Mouse (Mus musculus) kidney, postnatal 14 days (tissue): ENCODE results near the gene Fndc4.

Experiments
- DNase-seq: peaks from one replicate; pipeline ENCODE4 v3.0.0; 2022; ENCODE audit warnings: mixed read lengths

Fndc4 gene

GRCm38 (mm10) chr5:31255381-31255780, 40.5 kb downstream of the Fndc4 start:
- no peak for DNase-seq

GRCm38 (mm10) chr5:31254901-31255300, 41.0 kb downstream of the Fndc4 start:
- DNase-seq = no peak

- DNase-seq = peak; percentile 50
Observed at GRCm38 (mm10) chr5:31254452-31254851, 41.4 kb downstream of the Fndc4 start.

- DNase-seq = no peak
Observed at GRCm38 (mm10) chr5:31253806-31254205, 42.1 kb downstream of the Fndc4 start.

- DNase-seq = no peak
Observed at GRCm38 (mm10) chr5:31252795-31253545, 42.9 kb downstream of the Fndc4 start.

GRCm38 (mm10) chr5:31252151-31252550, 43.7 kb downstream of the Fndc4 start:
- no peak for DNase-seq

- DNase-seq = peak; percentile 82
Observed at GRCm38 (mm10) chr5:31251541-31252101, 44.3 kb downstream of the Fndc4 start, which contains the start of gene Krtcap3. Krtcap3 (plus strand) TSS chr5:31251691.

- no peak for DNase-seq
Observed at GRCm38 (mm10) chr5:31250716-31251115, 45.2 kb downstream of the Fndc4 start.
